Mouse (Mus musculus): ENCODE results near the gene Olfr1263.

GRCm38 (mm10) chr2:89990921-89991320, 21.0 kb upstream of the Olfr1263 start, which contains the start of gene Olfr1261:
- no peak for TF ChIP-seq CTCF (IDR thresholded peaks at IDR 0.05; ENCODE audit: extremely low read depth, insufficient read length, insufficient replicate concordance, low read depth, low read length)
- TF ChIP-seq POLR2A (IDR thresholded peaks at IDR 0.05; ENCODE audit: low read depth, low read length) = no peak

Measured in small intestine, adult 2 months (tissue).